ENCODE assay signal across 8 mouse cellular contexts in the genomic region with DNA sequence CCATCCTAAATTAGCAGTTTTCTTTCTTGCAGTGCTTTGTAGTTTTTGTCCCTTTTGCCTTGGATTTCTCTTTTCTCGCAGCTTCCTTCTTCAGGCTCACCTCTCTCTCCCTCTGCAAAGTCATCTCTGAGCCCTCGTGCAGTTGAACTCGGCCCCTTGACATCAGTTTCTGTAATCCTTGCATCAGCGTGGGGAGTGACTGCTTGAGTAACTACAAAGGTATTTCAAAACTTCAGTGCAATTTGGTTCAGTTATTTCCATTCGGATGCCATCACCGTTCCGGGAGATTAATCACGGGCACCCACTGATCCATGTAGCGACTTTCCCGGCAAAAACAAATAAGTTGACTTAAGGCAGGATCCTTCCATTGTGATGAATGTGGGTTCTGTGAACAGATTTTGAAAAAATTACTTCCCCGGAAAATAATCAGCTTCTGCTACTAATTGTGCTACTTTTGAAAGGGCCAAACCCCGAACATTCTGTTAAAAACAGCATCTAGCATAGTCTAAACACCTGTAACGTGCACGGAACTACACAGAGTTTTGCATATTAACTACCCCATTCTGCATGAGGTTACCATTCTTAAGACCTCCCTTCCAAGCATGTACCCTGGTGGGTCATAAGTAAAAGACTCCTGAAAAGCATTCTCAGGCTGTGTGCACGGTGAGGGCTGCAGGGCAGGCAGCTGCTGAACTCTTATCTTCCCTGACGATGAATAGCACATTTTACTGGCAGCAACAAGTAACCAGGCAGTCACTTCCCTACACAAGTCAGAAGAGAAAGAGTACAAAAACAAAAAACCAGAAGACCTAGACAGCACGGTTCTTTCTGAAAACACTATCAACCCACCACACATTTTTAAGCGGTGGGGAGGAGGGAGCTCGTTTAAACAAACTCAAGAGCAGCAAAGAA. TPM values are rescaled to one million over a fixed set of nuclear protein-coding genes. Genes with fewer than 3 reads are reported as not detected.
DNase-seq lines count a peak whose midpoint lies in the region; ATAC-seq and TF ChIP-seq lines count a peak whose summit lies in the region.

No protein-coding gene starts in this region.

- H3K4me3 ChIP-seq in embryonic facial prominence, embryonic 14.5 days (ENCODE audit: low read depth, low read length): peak overlapping the region; percentile 70
- peak overlapping the region; percentile 86 for H3K4me3 ChIP-seq in hindbrain, postnatal 0 days (ENCODE audit: low read length)
- H3K4me3 ChIP-seq in liver, embryonic 15.5 days (replicated peaks): peak overlapping the region; percentile 88
- peak overlapping the region; percentile 87 for H3K4me3 ChIP-seq in neural tube, embryonic 13.5 days

- ATAC-seq in embryonic facial prominence, embryonic 14.5 days (ENCODE audit: low read depth): no peak
- no peak for ATAC-seq in hindbrain, postnatal 0 days
- ATAC-seq in liver, embryonic 15.5 days (ENCODE audit: insufficient read depth): peak; percentile 60
- ATAC-seq in neural tube, embryonic 13.5 days (ENCODE audit: low read depth): no peak

- peak overlapping the region; percentile 71 for H3K4me2 ChIP-seq in embryonic facial prominence, embryonic 14.5 days (ENCODE audit: low read depth, low read length)
- H3K4me2 ChIP-seq in hindbrain, postnatal 0 days (ENCODE audit: low read depth, low read length): peak overlapping the region; percentile 77
- peak overlapping the region; percentile 77 for H3K4me2 ChIP-seq in liver, embryonic 15.5 days
- H3K4me2 ChIP-seq in neural tube, embryonic 13.5 days: peak overlapping the region; percentile 74

- peaks cover 10% of the 10 kb centered on the region; the same call in 1 of the 2 replicates for H3K4me1 ChIP-seq in embryonic facial prominence, embryonic 14.5 days (ENCODE audit: control insufficient read depth, insufficient read depth, low read length)
- peaks cover 9% of the 10 kb centered on the region; the same call in 1 of the 2 replicates for H3K4me1 ChIP-seq in hindbrain, postnatal 0 days (ENCODE audit: insufficient read depth, low read length)
- H3K4me1 ChIP-seq in liver, embryonic 15.5 days (replicated peaks): peaks cover 30% of the 10 kb centered on the region
- H3K4me1 ChIP-seq in neural tube, embryonic 13.5 days (replicated peaks): peaks cover 26% of the 10 kb centered on the region

- peak overlapping the region; percentile 74 for H3K9ac ChIP-seq in embryonic facial prominence, embryonic 14.5 days (ENCODE audit: low read depth, low read length)
- peak overlapping the region; percentile 85 for H3K9ac ChIP-seq in hindbrain, postnatal 0 days (replicated peaks; ENCODE audit: low read length)
- H3K9ac ChIP-seq in liver, embryonic 15.5 days: peak overlapping the region; percentile 96
- H3K9ac ChIP-seq in neural tube, embryonic 13.5 days: peak overlapping the region; percentile 95

- peak; percentile 17 for DNase-seq in right cerebral cortex, adult 2 months (ENCODE audit: low spot score in 2 of 2)
- no peak for DNase-seq in right cerebral cortex, postnatal 25 days
- DNase-seq in embryonic facial prominence, embryonic 14.5 days (ENCODE audit: low spot score): peak; percentile 32
- DNase-seq in hindbrain, postnatal 0 days (ENCODE audit: low spot score): no peak
- no peak for DNase-seq in gastrocnemius, postnatal 4 days (ENCODE audit: low spot score in 2 of 2)
- no peak for DNase-seq in frontal cortex, postnatal 10 days (ENCODE audit: low spot score in 2 of 2)

- H3K27ac ChIP-seq in embryonic facial prominence, embryonic 14.5 days (replicated peaks; ENCODE audit: low read depth, low read length): no peak overlapping the region
- H3K27ac ChIP-seq in hindbrain, postnatal 0 days: peak overlapping the region; percentile 26; the same call in 1 of the 2 replicates
- peak overlapping the region; percentile 99 for H3K27ac ChIP-seq in liver, embryonic 15.5 days (replicated peaks)
- H3K27ac ChIP-seq in neural tube, embryonic 13.5 days (replicated peaks): peak overlapping the region; percentile 95

- no peaks in the 10 kb centered on the region for H3K36me3 ChIP-seq in embryonic facial prominence, embryonic 14.5 days (ENCODE audit: control insufficient read depth, insufficient read depth, low read length)
- H3K36me3 ChIP-seq in hindbrain, postnatal 0 days (ENCODE audit: insufficient read depth, low read length): no peaks in the 10 kb centered on the region
- peaks cover 8% of the 10 kb centered on the region; the same call in 1 of the 2 replicates for H3K36me3 ChIP-seq in liver, embryonic 15.5 days (replicated peaks)
- no peaks in the 10 kb centered on the region for H3K36me3 ChIP-seq in neural tube, embryonic 13.5 days

- TF ChIP-seq CTCF in hindbrain, postnatal 0 days (IDR thresholded peaks at IDR 0.05; ENCODE audit: low read depth): no peak

- WGBS in embryonic facial prominence, embryonic 14.5 days: 12% methylated on average over 19 of the region's 19 CpGs
- 10% methylated on average over 19 of the region's 19 CpGs for WGBS in hindbrain, postnatal 0 days
- WGBS in liver, embryonic 15.5 days (ENCODE audit: insufficient replicate concordance): 19% methylated on average over 19 of the region's 19 CpGs
- WGBS in neural tube, embryonic 13.5 days: 8% methylated on average over 19 of the region's 19 CpGs

- no peaks in the 10 kb centered on the region for H3K9me3 ChIP-seq in embryonic facial prominence, embryonic 14.5 days (ENCODE audit: control insufficient read depth, low read length)
- no peaks in the 10 kb centered on the region for H3K9me3 ChIP-seq in hindbrain, postnatal 0 days (ENCODE audit: low read length)
- no peaks in the 10 kb centered on the region for H3K9me3 ChIP-seq in liver, embryonic 15.5 days (replicated peaks)
- H3K9me3 ChIP-seq in neural tube, embryonic 13.5 days: no peaks in the 10 kb centered on the region

- no peaks in the 10 kb centered on the region for H3K27me3 ChIP-seq in embryonic facial prominence, embryonic 14.5 days (replicated peaks; ENCODE audit: control insufficient read depth, insufficient read depth, low read length)
- no peaks in the 10 kb centered on the region for H3K27me3 ChIP-seq in hindbrain, postnatal 0 days (ENCODE audit: insufficient read depth, low read length)
- H3K27me3 ChIP-seq in liver, embryonic 15.5 days: no peaks in the 10 kb centered on the region
- no peaks in the 10 kb centered on the region for H3K27me3 ChIP-seq in neural tube, embryonic 13.5 days

RNA-seq across cellular contexts. Expression of a gene that starts 1.6 kb away (rescaled TPM):
- polyA plus RNA-seq in embryonic facial prominence, embryonic 14.5 days (2014; fragmentation: Nextera tagmentation; extraction: Ambion mirVana): 9.9 and 12.7 TPM in 2 replicates
- total RNA-seq in hindbrain, postnatal 0 days (2014; rRNA removed): 7.9 and 14.9 TPM in 2 replicates
- 16.2 and 16.9 TPM in 2 replicates for polyA plus RNA-seq in hindbrain, postnatal 0 days (2015; fragmentation: Nextera tagmentation; extraction: Ambion mirVana)
- polyA plus RNA-seq in liver, embryonic 15.5 days (2015; fragmentation: Nextera tagmentation; extraction: Ambion mirVana): 64.3 and 72.9 TPM in 2 replicates
- 28.3 and 29.8 TPM in 2 replicates for polyA plus RNA-seq in neural tube, embryonic 13.5 days (2015; fragmentation: Nextera tagmentation; extraction: Ambion mirVana)
- 10 to 100 TPM; 31.5 to 35.5 TPM for total RNA-seq in gastrocnemius, postnatal 4 days (2021)

Comparison
In these comparisons a context has a peak if more than half of its experiments do, and no peak if none do; other contexts are left out.
1. DNase-seq: peak in right cerebral cortex, adult 2 months (2 of 2) and embryonic facial prominence, embryonic 14.5 days (single experiment); none in right cerebral cortex, postnatal 25 days (single experiment), hindbrain, postnatal 0 days (single experiment), gastrocnemius, postnatal 4 days (0 of 2) and frontal cortex, postnatal 10 days (0 of 2).
2. Peak in every context shown above with its lines, with median percentiles within 50 percentile points of each other: H3K4me2 ChIP-seq, H3K4me3 ChIP-seq and H3K9ac ChIP-seq.